ENCODE assay signal across 7 mouse cellular contexts in the genomic region with DNA sequence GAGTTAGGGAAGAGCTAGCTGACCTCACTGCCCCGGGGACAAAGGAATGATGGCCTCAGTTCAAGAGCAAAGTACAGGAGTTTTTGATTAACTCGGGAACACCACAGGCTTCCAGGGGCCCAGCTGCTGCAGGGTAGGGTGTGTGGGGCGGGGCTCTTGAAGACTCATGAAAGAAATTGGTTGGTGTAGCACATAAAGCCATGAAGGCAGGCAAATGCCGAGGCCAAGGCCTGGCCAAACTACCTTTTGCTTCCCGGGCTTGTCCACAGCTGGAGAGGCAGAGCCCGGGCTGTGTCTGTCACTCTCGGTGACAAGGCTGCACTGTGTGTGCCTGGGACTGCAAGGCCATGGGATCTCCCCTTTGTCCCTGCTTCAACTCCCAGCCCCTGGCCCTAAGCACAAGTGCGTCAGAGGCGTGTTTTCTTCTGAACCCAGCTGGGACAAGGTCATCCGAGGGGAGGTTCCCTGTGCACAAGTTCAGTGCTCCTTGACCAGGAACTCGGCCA. TPM values are rescaled to one million over a fixed set of nuclear protein-coding genes. Genes with fewer than 3 reads are reported as not detected.
DNase-seq lines count a peak whose midpoint lies in the region; ATAC-seq and TF ChIP-seq lines count a peak whose summit lies in the region.

No protein-coding gene starts in this region.

- H3K4me2 ChIP-seq in heart, embryonic 13.5 days: no peak overlapping the region

- no peaks in the 10 kb centered on the region; the same call in 1 of the 2 replicates for H3K27me3 ChIP-seq in G1E (ENCODE audit: insufficient read depth, low read length)
- peaks cover under 1% of the 10 kb centered on the region; the same call in 1 of the 2 replicates for H3K27me3 ChIP-seq in heart, embryonic 13.5 days (replicated peaks)
- no peaks in the 10 kb centered on the region for H3K27me3 ChIP-seq in limb, embryonic 10.5 days (ENCODE audit: low read depth, poor library complexity, severe bottlenecking)

- no peak overlapping the region for H3K27ac ChIP-seq in heart, embryonic 13.5 days (replicated peaks)
- H3K27ac ChIP-seq in limb, embryonic 10.5 days: peak overlapping the region; percentile 95

- H3K4me1 ChIP-seq in G1E (ENCODE audit: insufficient read depth, low read depth, low read length): peaks cover 39% of the 10 kb centered on the region
- peaks cover 30% of the 10 kb centered on the region for H3K4me1 ChIP-seq in heart, embryonic 13.5 days
- peaks cover 71% of the 10 kb centered on the region for H3K4me1 ChIP-seq in limb, embryonic 10.5 days

- H3K9me3 ChIP-seq in G1E (replicated peaks): no peaks in the 10 kb centered on the region
- H3K9me3 ChIP-seq in heart, embryonic 13.5 days: no peaks in the 10 kb centered on the region
- no peaks in the 10 kb centered on the region for H3K9me3 ChIP-seq in limb, embryonic 10.5 days (replicated peaks)

- no peaks in the 10 kb centered on the region for H3K36me3 ChIP-seq in G1E (replicated peaks)
- no peaks in the 10 kb centered on the region for H3K36me3 ChIP-seq in heart, embryonic 13.5 days
- no peaks in the 10 kb centered on the region for H3K36me3 ChIP-seq in limb, embryonic 10.5 days

- H3K9ac ChIP-seq in heart, embryonic 13.5 days: peak overlapping the region; percentile 38; the same call in 1 of the 2 replicates

- H3K4me3 ChIP-seq in G1E (ENCODE audit: low read depth, low read length): peak overlapping the region; percentile 51; the same call in 1 of the 2 replicates
- H3K4me3 ChIP-seq in heart, embryonic 13.5 days: no peak overlapping the region
- H3K4me3 ChIP-seq in limb, embryonic 10.5 days: peak overlapping the region; percentile 32

- ATAC-seq in G1E (ENCODE audit: extremely low read depth, insufficient number of reproducible peaks, low FRiP score, poor library complexity, severe bottlenecking): no peak
- ATAC-seq in heart, embryonic 13.5 days (ENCODE audit: extremely low read depth, insufficient number of reproducible peaks, low FRiP score, low TSS enrichment): no peak
- ATAC-seq in megakaryocyte, adult 5-6 weeks (ENCODE audit: poor library complexity, severe bottlenecking): no peak

- no peak for TF ChIP-seq CTCF in G1E (IDR thresholded peaks at IDR 0.05; ENCODE audit: low read depth, low read length)

- no peak for DNase-seq in G1E (ENCODE audit: low spot score)
- DNase-seq in adrenal gland, postnatal 10 days: peak; percentile 73
- peak; percentile 86 for DNase-seq in limb, embryonic 10.5 days (ENCODE audit: low spot score)
- DNase-seq in yolk sac, embryonic 10.5 days (ENCODE audit: low spot score): peak; percentile 92
- no peak for DNase-seq in cerebellum, adult 9-11 months

- WGBS in heart, embryonic 13.5 days: 26% methylated on average over 11 of the region's 11 CpGs
- 9% methylated on average over 11 of the region's 11 CpGs for WGBS in limb, embryonic 10.5 days

RNA-seq across cellular contexts. Expression of a gene that starts 24.3 kb away (rescaled TPM):
- total RNA-seq in G1E (2014; fragmentation: Nextera tagmentation) (15.2 and 29.5 TPM in 2 replicates), G1E (2017) (22.1 and 28.8 TPM in 2 replicates)
- polyA plus RNA-seq in G1E (2012): 24.2 and 26.9 TPM in 2 replicates
- 10 to 100 TPM; 24.8 to 46.9 TPM for total RNA-seq in adrenal gland, postnatal 10 days (2021)
- 28.0 and 29.7 TPM in 2 replicates for polyA plus RNA-seq in heart, embryonic 13.5 days (2015; fragmentation: Nextera tagmentation; extraction: Ambion mirVana)
- 68.6 and 87.4 TPM in 2 replicates for polyA plus RNA-seq in limb, embryonic 10.5 days (2016; fragmentation: Nextera tagmentation; extraction: Ambion mirVana)
- 7.0 and 7.2 TPM in 2 replicates for total RNA-seq in megakaryocyte, adult 5-6 weeks (2015)
- 3.2 and 3.7 TPM in 2 replicates for total RNA-seq in megakaryocyte, adult 5-6 weeks (2017)

RNA-seq across cellular contexts. Expression of a gene that starts 46.6 kb away (rescaled TPM):
- total RNA-seq in G1E (2014; fragmentation: Nextera tagmentation) (not detected in 2 replicates), G1E (2017) (not detected in 2 replicates)
- polyA plus RNA-seq in G1E (2012): not detected in 2 replicates
- total RNA-seq in adrenal gland, postnatal 10 days (2021): under 1 TPM in 1 of 2 experiments, not detected in 1; 0.12 TPM
- polyA plus RNA-seq in heart, embryonic 13.5 days (2015; fragmentation: Nextera tagmentation; extraction: Ambion mirVana): 0.19 and 0.43 TPM in 2 replicates
- 5.8 and 5.9 TPM in 2 replicates for polyA plus RNA-seq in limb, embryonic 10.5 days (2016; fragmentation: Nextera tagmentation; extraction: Ambion mirVana)
- not detected in 2 replicates for total RNA-seq in megakaryocyte, adult 5-6 weeks (2015)
- total RNA-seq in megakaryocyte, adult 5-6 weeks (2017): not detected in 2 replicates

RNA-seq across cellular contexts. Expression of a gene that starts 53.8 kb away (rescaled TPM):
- total RNA-seq in G1E (2014; fragmentation: Nextera tagmentation): not detected in 2 replicates
- total RNA-seq in G1E (2017): 0.05 TPM in 1 of 2 replicates, not detected in the other
- polyA plus RNA-seq in G1E (2012): not detected in 2 replicates
- total RNA-seq in adrenal gland, postnatal 10 days (2021): not detected
- polyA plus RNA-seq in heart, embryonic 13.5 days (2015; fragmentation: Nextera tagmentation; extraction: Ambion mirVana): not detected in 2 replicates
- polyA plus RNA-seq in limb, embryonic 10.5 days (2016; fragmentation: Nextera tagmentation; extraction: Ambion mirVana): 0.08 TPM in 1 of 2 replicates, not detected in the other
- total RNA-seq in megakaryocyte, adult 5-6 weeks (2015): not detected in 2 replicates
- total RNA-seq in megakaryocyte, adult 5-6 weeks (2017): not detected in 2 replicates

Comparison
In these comparisons a context has a peak if more than half of its experiments do, and no peak if none do; other contexts are left out.
1. DNase-seq: peak in adrenal gland, postnatal 10 days (single experiment), limb, embryonic 10.5 days (single experiment) and yolk sac, embryonic 10.5 days (single experiment); none in G1E (single experiment) and cerebellum, adult 9-11 months (single experiment).